Mouse (Mus musculus) neural tube, embryonic 12.5 days (tissue): ENCODE data around the gene Rai14. TPM values are rescaled to one million over a fixed set of nuclear protein-coding genes. Genes with fewer than 3 reads are reported as not detected.
"Not testable (repeated sequence)": the region's sequence is repeated elsewhere in the genome, so short reads cannot be mapped to it uniquely, and the experiment has no call there.

Experiments
- ATAC-seq: fragments of 200-750 bp; cut with Nextera tagmentation; 2 replicates; pipeline ENCODE4 v1.8.0; 2017; ENCODE audit warnings: low read depth, mild to moderate bottlenecking, moderate TSS enrichment, moderate library complexity; ENCODE audit not compliant: low FRiP score
- H3K27ac ChIP-seq: fragments of 300-500 bp; sonication (generic); 2 replicates; pipeline ENCODE4 v1.5.1; 2016
- H3K27me3 ChIP-seq: fragments of 300-500 bp; sonication (generic); replicated peaks from 2 replicates; pipeline ENCODE4 v1.6.1; 2016; ENCODE audit warnings: mild to moderate bottlenecking
- H3K36me3 ChIP-seq: fragments of 300-500 bp; sonication (generic); 2 replicates; pipeline ENCODE4 v1.6.1; 2016; ENCODE audit warnings: mild to moderate bottlenecking
- H3K4me1 ChIP-seq: fragments of 300-500 bp; sonication (generic); 2 replicates; pipeline ENCODE4 v1.6.1; 2016
- H3K4me2 ChIP-seq: fragments of 300-500 bp; sonication (generic); replicated peaks from 2 replicates; pipeline ENCODE4 v1.6.1; 2016; ENCODE audit warnings: mild to moderate bottlenecking
- H3K4me3 ChIP-seq: fragments of 300-500 bp; sonication (generic); 2 replicates; pipeline ENCODE4 v1.5.1; 2016
- H3K9ac ChIP-seq: fragments of 300-500 bp; sonication (generic); 2 replicates; pipeline ENCODE4 v1.6.1; 2016; ENCODE audit warnings: mild to moderate bottlenecking
- H3K9me3 ChIP-seq: fragments of 300-500 bp; sonication (generic); 2 replicates; pipeline ENCODE4 v1.6.1; 2016; ENCODE audit warnings: mild to moderate bottlenecking
- WGBS: fragments of 180-500 bp; shearing (Covaris S2); methylation state at CpG from one replicate; pipeline ENCODE4 v1.1.7; 2016; 5-methylcytosine and 5-hydroxymethylcytosine counted together
- polyA plus RNA-seq: library from polyadenylated mRNA; unstranded; fragments of >200 nt; fragmentation: Nextera tagmentation; extraction: Ambion mirVana; gene quantifications from 2 replicates; pipeline ENCODE4 v1.2.1, GENCODE M21; 2016

The Rai14 gene
- polyA plus RNA-seq, 1 experiment from 2014 or later: 63.3 TPM

DNA sequence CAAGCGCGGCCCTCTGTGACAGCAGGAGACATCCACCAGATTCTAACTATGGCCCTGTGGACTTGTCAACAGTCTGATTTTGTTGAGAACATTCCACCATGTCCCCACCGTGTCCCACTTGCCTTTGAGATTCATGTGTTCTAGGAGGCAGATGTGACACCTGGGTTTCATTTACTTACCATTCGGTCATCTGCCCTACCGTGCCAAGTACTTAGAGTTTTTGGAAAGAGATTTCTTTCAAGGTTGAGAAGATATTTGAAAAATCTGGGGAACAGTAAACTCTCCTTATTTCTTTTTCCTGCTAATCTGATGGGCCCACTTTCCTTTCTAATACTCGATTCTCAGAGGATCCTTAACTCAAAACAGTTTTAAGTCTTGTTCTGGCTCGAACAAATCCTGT is 178.5 kb downstream of the Rai14 start:
- no peaks in the 10 kb centered on the region for H3K27me3 ChIP-seq
- H3K9me3 ChIP-seq: no peaks in the 10 kb centered on the region
- H3K36me3 ChIP-seq: no peaks in the 10 kb centered on the region
- WGBS: 88% methylated on average over 7 of the region's 7 CpGs
- H3K4me2 ChIP-seq: no peak overlapping the region
- no peak overlapping the region for H3K4me3 ChIP-seq
- no peaks in the 10 kb centered on the region for H3K4me1 ChIP-seq
- ATAC-seq: no peak
- H3K27ac ChIP-seq: no peak overlapping the region
- H3K9ac ChIP-seq: no peak overlapping the region

DNA sequence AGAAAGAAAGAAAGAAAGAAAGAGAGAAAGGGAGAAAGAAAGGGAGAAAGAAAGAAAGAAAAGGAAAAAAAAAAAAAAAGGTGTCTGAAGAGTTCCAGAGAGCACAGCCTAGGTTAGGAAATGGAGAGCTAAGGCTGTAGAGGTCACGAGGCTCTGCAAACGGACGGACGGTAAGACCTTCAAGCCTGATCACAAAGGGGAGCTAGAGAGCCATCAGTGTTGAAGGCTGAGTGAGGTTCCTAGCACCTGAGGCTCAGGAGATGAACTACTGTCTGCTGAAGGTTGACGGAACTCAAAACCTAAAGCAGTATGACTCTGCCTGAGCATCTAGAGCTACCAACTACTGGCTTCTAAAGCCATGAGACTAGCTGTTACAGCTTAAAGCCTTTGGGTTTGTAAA is 179.8 kb downstream of the Rai14 start:
- Histone ChIP-seq H3K4me1 (no peaks in the 10 kb centered on the region), H3K4me2 (no peak overlapping the region), H3K9ac (no peak overlapping the region), H3K4me3 (no peak overlapping the region), H3K9me3 (no peaks in the 10 kb centered on the region), H3K27ac (no peak overlapping the region), H3K27me3 (no peaks in the 10 kb centered on the region), H3K36me3 (no peaks in the 10 kb centered on the region)
- ATAC-seq: no peak
- WGBS: 84% methylated on average over 5 of the region's 5 CpGs

DNA sequence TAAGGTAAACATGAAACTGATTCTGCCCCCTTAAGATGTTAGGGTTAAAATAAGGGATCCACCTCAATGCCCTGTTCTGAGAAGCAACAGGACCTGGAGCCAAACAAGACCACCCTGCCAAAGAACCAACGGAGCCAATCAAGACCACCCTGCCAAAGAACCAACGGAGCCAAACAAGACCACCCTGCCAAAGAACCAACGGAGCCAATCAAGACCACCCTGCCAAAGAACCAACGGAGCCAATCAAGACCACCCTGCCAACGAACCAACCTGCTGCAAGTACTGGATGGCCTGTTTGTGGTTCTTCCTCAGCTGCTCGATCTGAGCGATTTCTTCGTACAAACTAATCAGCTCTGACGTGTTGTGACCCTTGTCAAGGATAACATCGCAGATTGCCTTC is 181.1 kb downstream of the Rai14 start:
- not testable (repeated sequence) for ATAC-seq, H3K9ac ChIP-seq, H3K36me3 ChIP-seq, H3K4me2 ChIP-seq, H3K27me3 ChIP-seq, H3K4me3 ChIP-seq, H3K9me3 ChIP-seq, H3K4me1 ChIP-seq, H3K27ac ChIP-seq
- 95% methylated on average over 10 of the region's 10 CpGs for WGBS

DNA sequence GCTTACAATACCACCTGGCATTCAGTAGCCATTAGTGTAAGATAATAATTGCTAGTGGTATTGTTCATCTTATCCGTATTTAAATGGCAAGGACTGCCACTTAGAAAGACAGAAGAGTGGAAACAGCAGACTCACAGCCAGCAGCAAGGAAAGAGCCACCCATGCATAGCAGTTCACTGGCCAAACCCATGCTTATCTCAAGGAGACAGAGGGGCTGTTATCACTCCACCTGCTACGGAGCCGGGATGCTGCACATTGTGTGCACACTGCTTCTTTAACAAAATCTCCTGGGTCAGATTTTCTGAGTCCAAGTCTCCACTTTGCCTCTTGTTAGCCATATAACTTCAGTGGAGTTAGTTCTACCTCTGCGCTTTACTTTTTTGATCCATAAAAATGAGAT is 183.1 kb downstream of the Rai14 start:
- no peak overlapping the region for H3K27ac ChIP-seq
- no peaks in the 10 kb centered on the region for H3K36me3 ChIP-seq
- no peak overlapping the region for H3K4me3 ChIP-seq
- H3K9me3 ChIP-seq: no peaks in the 10 kb centered on the region
- H3K4me2 ChIP-seq: no peak overlapping the region
- H3K27me3 ChIP-seq: no peaks in the 10 kb centered on the region
- no peak for ATAC-seq
- WGBS: 88% methylated on average over 4 of the region's 4 CpGs
- no peaks in the 10 kb centered on the region for H3K4me1 ChIP-seq
- no peak overlapping the region for H3K9ac ChIP-seq

DNA sequence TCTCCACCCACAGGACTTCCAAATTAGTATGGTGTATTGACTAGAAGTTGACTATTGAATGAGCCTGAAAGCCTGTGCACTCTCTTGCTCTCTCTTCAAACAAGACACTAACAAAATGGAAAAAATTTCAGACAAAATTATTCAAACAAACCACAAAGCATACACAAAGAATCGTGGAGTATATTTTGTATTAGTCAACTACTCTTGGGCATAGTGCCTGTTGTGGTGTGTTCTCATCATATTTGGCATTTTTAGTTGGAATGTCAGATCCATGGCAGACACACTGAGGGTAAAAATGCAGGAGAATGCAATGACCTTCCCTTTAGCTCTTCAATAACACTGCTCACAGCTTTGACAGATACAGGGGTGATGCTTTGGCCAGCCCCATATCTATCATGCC is 188.5 kb downstream of the Rai14 start:
- Histone ChIP-seq H3K36me3 (no peaks in the 10 kb centered on the region), H3K27ac (no peak overlapping the region), H3K4me3 (no peak overlapping the region), H3K9ac (no peak overlapping the region), H3K4me1 (no peaks in the 10 kb centered on the region), H3K9me3 (no peaks in the 10 kb centered on the region), H3K27me3 (no peaks in the 10 kb centered on the region), H3K4me2 (no peak overlapping the region)
- ATAC-seq: no peak
- WGBS: 88% methylated on average over 1 of the region's 1 CpGs

Other genes starting within 250 kb of the Rai14 start
- 14.1 and 15.7 TPM in 2 replicates for gene Dnajc21, start 244.1 kb downstream of the Rai14 start, polyA plus RNA-seq
- 100 and 101 TPM in 2 replicates for gene Brix1, start 228.7 kb downstream of the Rai14 start, polyA plus RNA-seq
- gene Rad1, start 228.6 kb downstream of the Rai14 start, polyA plus RNA-seq: 37.6 and 38.3 TPM in 2 replicates
- not detected in 2 replicates for gene Ttc23l, start 156.0 kb downstream of the Rai14 start, polyA plus RNA-seq
- gene C1qtnf3, start 237.7 kb upstream of the Rai14 start, polyA plus RNA-seq: 27.7 and 30.1 TPM in 2 replicates